Mouse (Mus musculus) lung, postnatal 0 days (tissue): Measurements from ENCODE around the gene Lyrm7. TPM values are rescaled to one million over a fixed set of nuclear protein-coding genes. Genes with fewer than 3 reads are reported as not detected.
"Not testable (repeated sequence)": the region's sequence is repeated elsewhere in the genome, so short reads cannot be mapped to it uniquely, and the experiment has no call there.

Source experiments
- ATAC-seq: fragments of 200-750 bp; cut with Nextera tagmentation; 2 replicates; pipeline ENCODE4 v1.8.0; 2017; ENCODE audit warnings: moderate library complexity
- DNase-seq: peaks from one replicate; pipeline ENCODE4 v3.0.0-alpha.2; 2016; ENCODE audit warnings: low spot score
- H3K27ac ChIP-seq: fragments of 300-500 bp; sonication (generic); 2 replicates; pipeline ENCODE4 v1.5.1; 2014; ENCODE audit warnings: antibody characterized with exemption, mild to moderate bottlenecking, low read length, mixed read lengths
- H3K27me3 ChIP-seq: fragments of 300-500 bp; sonication (generic); replicated peaks from 2 replicates; pipeline ENCODE4 v1.6.1; 2014; ENCODE audit warnings: low read length, mixed read lengths; ENCODE audit not compliant: insufficient read depth
- H3K36me3 ChIP-seq: fragments of 300-500 bp; sonication (generic); 2 replicates; pipeline ENCODE4 v1.6.1; 2014; ENCODE audit warnings: low read length, mixed read lengths; ENCODE audit not compliant: insufficient read depth
- H3K4me1 ChIP-seq: fragments of 300-500 bp; sonication (generic); 2 replicates; pipeline ENCODE4 v1.6.1; 2014; ENCODE audit warnings: antibody characterized with exemption, low read depth, low read length, mixed read lengths; ENCODE audit not compliant: insufficient read depth
- H3K4me2 ChIP-seq: fragments of 300-500 bp; sonication (generic); replicated peaks from 2 replicates; pipeline ENCODE4 v1.6.1; 2014; ENCODE audit warnings: low read depth, mild to moderate bottlenecking, low read length, moderate library complexity, mixed read lengths
- H3K4me3 ChIP-seq: fragments of 300-500 bp; sonication (generic); 2 replicates; pipeline ENCODE4 v1.5.1; 2014; ENCODE audit warnings: low read depth, low read length
- H3K9ac ChIP-seq: fragments of 300-500 bp; sonication (generic); replicated peaks from 2 replicates; pipeline ENCODE4 v1.6.1; 2014; ENCODE audit warnings: low read depth, mild to moderate bottlenecking
- H3K9me3 ChIP-seq: fragments of 300-500 bp; sonication (generic); 2 replicates; pipeline ENCODE4 v1.6.1; 2016; ENCODE audit warnings: low read length, mixed read lengths
- CTCF ChIP-seq: IDR thresholded peaks from 2 replicates; pipeline ENCODE4 v1.5.1; 2016; ENCODE audit warnings: antibody characterized with exemption, mild to moderate bottlenecking
- EP300 ChIP-seq: IDR thresholded peaks from 2 replicates; pipeline ENCODE4 v1.6.1; 2016; ENCODE audit warnings: antibody characterized with exemption, mild to moderate bottlenecking, control low read depth
- WGBS: fragments of 180-500 bp; shearing (Covaris S2); extraction: QIAGEN DNeasy Blood & Tissue Kit; methylation state at CpG from one replicate; pipeline ENCODE4 v1.1.7; 2014; 5-methylcytosine and 5-hydroxymethylcytosine counted together
- polyA plus RNA-seq: library from polyadenylated mRNA; unstranded; fragments of >200 nt; fragmentation: Nextera tagmentation; extraction: Ambion mirVana; gene quantifications from 2 replicates; pipeline ENCODE4 v1.2.1, GENCODE M21; 2015

Lyrm7 gene
- polyA plus RNA-seq, 1 experiment from 2014 or later, result 3.1 TPM

DNA sequence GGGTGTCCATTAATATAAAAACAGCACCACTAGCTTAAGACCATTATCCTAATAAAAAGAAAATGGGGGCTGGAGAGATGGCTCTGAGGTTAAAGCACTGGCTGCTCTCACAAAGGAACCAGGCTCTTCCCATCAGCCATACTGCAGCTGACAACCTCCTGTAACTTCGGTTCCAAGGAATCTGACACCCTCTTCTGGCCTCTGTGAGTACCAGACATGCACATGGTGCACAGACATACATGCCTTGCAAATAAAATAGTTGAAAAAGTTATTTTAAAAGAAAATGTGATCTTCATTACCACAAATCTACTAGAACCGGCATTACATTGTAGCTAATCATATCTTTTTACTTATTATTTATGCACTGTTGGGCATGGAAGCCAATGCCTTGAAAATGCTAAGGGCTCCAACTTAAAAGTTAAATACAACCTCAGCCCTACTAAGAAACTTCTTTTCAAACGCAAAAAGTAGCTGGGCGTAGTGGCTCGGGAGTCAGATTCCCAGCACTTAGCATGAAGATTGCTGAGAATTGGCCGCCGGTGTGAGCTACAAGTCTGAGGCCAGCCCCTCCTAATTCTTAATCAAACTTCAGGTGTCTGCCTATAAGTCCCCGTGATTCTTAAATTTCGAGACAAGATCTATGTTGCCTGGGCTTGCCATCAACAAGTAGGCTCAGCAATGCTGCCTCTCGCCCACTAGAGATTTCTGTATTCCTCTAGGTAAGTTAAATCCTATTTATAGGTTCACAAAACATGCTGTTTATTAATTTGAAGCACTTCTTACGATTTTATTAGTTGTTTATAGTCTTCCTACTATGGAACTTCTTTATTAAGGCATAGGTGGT is 1.2 kb downstream of the Lyrm7 start:
- Histone ChIP-seq H3K27ac (no peak overlapping the region), H3K9me3 (no peaks in the 10 kb centered on the region), H3K27me3 (no peaks in the 10 kb centered on the region), H3K9ac (peak overlapping the region; percentile 65; the same call in 1 of the 2 replicates), H3K36me3 (no peaks in the 10 kb centered on the region), H3K4me1 (no peaks in the 10 kb centered on the region), H3K4me2 (peak overlapping the region; percentile 70), H3K4me3 (peak overlapping the region; percentile 61)
- TF ChIP-seq CTCF, result peak; percentile 63
- no peak for TF ChIP-seq EP300
- ATAC-seq (no peak), DNase-seq (peak; percentile 55)
- WGBS, result 17% methylated on average over 11 of the region's 11 CpGs

DNA sequence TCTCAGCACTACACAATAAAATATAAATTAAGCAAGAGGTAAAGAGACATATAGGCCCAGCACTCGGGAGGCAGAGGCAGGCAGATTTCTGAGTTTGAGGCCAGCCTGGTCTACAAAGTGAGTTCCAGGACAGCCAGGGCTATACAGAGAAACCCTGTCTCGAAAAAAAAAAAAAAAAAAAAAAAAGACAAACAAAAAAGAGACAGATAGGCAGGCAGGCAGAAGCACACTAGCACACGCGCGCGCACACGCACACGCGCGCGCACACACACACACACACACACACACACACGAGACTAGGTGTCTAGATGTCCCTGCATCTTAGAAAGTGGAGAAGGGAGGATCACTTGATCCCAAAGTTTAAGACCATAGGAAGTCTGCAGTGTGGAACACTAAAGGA is 1.8 kb downstream of the Lyrm7 start:
- not testable (repeated sequence) for ATAC-seq, H3K9ac ChIP-seq, H3K9me3 ChIP-seq, H3K4me3 ChIP-seq, H3K36me3 ChIP-seq, H3K27me3 ChIP-seq, H3K27ac ChIP-seq, H3K4me2 ChIP-seq, H3K4me1 ChIP-seq, DNase-seq
- 93% methylated on average over 11 of the region's 12 CpGs for WGBS

- DNase-seq, result no peak
- Histone ChIP-seq H3K4me1 (no peaks in the 10 kb centered on the region), H3K27me3 (no peaks in the 10 kb centered on the region), H3K27ac (no peak overlapping the region), H3K36me3 (no peaks in the 10 kb centered on the region), H3K9ac (no peak overlapping the region), H3K4me3 (no peak overlapping the region), H3K9me3 (no peaks in the 10 kb centered on the region), H3K4me2 (no peak overlapping the region)
- WGBS, result 91% methylated on average over 12 of the region's 12 CpGs
- ATAC-seq, result no peak
- TF ChIP-seq CTCF (no peak), EP300 (no peak)
These were observed 9.1 kb downstream of the Lyrm7 start for GRCm38 (mm10) chr11:54851656-54852055.

DNA sequence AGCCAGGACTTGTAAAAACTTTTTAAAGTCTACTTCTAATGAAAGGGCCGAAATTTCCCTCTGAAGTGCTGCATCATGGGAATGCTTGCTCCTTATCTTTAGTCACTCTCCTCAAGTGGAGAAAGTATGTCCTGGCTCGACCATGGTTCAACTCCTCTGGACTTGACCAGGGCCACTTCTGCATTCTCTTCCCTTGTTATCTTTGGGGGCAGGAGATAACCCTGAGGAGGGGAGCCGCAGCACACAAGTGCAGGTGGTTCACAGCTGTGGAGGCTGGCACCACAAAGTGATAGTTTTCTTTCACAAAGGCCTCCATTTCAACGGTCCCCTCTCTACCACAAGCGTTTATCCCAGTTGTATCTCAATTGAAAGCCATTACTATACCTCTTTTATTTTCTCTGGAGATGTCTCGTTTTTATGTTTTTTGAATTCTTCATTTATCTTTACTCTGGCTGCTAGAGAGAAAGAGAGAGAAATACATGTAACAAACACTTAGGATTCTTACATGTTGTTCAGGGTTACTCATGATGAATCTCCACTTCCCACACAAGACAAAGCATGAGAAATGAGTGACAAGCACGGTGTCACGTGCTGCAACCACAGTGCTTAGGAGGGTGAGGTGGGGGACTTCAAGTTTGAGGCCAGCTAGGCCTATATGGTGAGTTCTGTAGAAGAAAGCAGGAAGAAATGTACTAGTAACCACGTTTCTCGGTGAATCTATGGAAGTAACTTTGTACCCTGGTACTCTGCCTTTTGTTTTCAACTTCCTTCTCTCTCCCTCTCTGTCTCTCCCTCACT is 10.6 kb downstream of the Lyrm7 start:
- H3K27me3 ChIP-seq, result no peaks in the 10 kb centered on the region
- 56% methylated on average over 10 of the region's 10 CpGs for WGBS
- no peak overlapping the region for H3K27ac ChIP-seq
- no peak for DNase-seq
- TF ChIP-seq EP300 (peak; percentile 66; the same call in 1 of the 2 replicates), CTCF (no peak)
- no peak overlapping the region for H3K4me3 ChIP-seq
- H3K4me2 ChIP-seq, result no peak overlapping the region
- peak; percentile 68 for ATAC-seq
- no peak overlapping the region for H3K9ac ChIP-seq
- H3K9me3 ChIP-seq, result no peaks in the 10 kb centered on the region
- no peaks in the 10 kb centered on the region for H3K36me3 ChIP-seq
- no peaks in the 10 kb centered on the region for H3K4me1 ChIP-seq

DNA sequence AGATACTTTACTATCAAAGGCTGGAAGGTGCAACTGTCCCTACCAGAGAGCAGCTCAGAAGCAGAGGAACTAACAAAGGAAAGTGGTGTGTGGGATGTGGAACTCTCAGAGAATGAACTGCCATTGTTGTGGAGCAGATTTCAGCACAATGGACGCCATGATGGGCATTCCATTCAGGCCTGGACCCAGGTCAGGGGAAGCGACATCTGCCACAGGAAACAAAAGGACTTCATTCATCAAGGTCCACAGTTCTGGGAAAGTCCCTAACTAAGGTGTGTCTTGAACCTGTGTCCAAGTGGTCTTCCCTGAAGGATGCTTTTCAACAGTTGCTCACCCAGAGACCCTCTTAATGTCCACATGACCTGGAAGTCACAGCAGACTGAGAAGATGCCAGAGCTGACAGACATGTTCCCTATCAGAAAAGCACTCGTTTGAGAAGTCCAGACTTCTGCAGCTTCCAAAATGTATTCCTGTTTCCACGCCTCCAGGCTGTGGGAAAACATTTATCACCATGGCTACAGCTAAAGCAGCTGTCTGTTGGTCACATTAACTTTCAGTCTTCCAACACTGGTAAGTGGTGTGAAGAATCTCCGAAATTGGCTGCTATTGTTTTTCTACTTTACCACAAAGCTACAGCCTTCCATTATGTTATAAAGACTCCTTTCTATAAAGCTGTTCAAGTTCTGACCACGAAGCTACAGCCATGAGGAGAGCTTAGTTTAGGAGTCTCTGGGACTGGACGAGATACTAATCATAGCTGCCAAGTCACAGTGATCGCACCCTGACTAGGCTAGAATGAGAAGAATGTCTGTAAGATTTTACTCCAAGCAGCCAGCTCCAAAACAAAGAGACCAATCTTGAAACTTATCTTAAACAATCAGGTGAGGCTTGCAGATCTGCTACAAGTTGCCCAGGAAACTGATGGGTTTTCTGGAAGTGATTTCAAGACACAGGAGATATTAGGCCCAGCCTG is 15.0 kb downstream of the Lyrm7 start:
- Histone ChIP-seq H3K27me3 (no peaks in the 10 kb centered on the region), H3K4me3 (no peak overlapping the region), H3K36me3 (no peaks in the 10 kb centered on the region), H3K9ac (no peak overlapping the region), H3K4me2 (no peak overlapping the region), H3K27ac (no peak overlapping the region), H3K9me3 (no peaks in the 10 kb centered on the region), H3K4me1 (no peaks in the 10 kb centered on the region)
- WGBS, result 41% methylated on average over 8 of the region's 8 CpGs
- TF ChIP-seq EP300 (no peak), CTCF (no peak)
- DNase-seq (no peak), ATAC-seq (peak; percentile 28; the same call in 1 of the 2 replicates)

GRCm38 (mm10) chr11:54844959-54845358 is 15.8 kb downstream of the Lyrm7 start:
- 67% methylated on average over 5 of the region's 5 CpGs for WGBS
- Histone ChIP-seq H3K9me3 (no peaks in the 10 kb centered on the region), H3K36me3 (no peaks in the 10 kb centered on the region), H3K27ac (0 out of 2 replicates have a peak overlapping the region, but pooled peaks have one; percentile 10), H3K4me3 (no peak overlapping the region), H3K9ac (no peak overlapping the region), H3K4me2 (no peak overlapping the region), H3K4me1 (no peaks in the 10 kb centered on the region), H3K27me3 (no peaks in the 10 kb centered on the region)
- ATAC-seq (no peak), DNase-seq (no peak)
- TF ChIP-seq CTCF (no peak), EP300 (no peak)
